Mouse (Mus musculus): ENCODE results near the gene Adgrv1. TPM values are rescaled to one million over a fixed set of nuclear protein-coding genes. Genes with fewer than 3 reads are reported as not detected.

The Adgrv1 gene
- total and polyA plus RNA-seq, 2 experiments from 2014 or later: 4.2 to 7.8 TPM

- no peaks in the 10 kb centered on the region; the same call in 1 of the 2 replicates for H3K4me1 ChIP-seq (ENCODE audit: insufficient read depth, low read length)
- H3K9ac ChIP-seq (replicated peaks; ENCODE audit: low read length): no peak overlapping the region
- H3K9me3 ChIP-seq (ENCODE audit: low read length): no peaks in the 10 kb centered on the region
- H3K36me3 ChIP-seq (ENCODE audit: insufficient read depth, low read length): no peaks in the 10 kb centered on the region
- TF ChIP-seq CTCF (IDR thresholded peaks at IDR 0.05; ENCODE audit: low read depth): no peak
- H3K27ac ChIP-seq: no peak overlapping the region
- no peaks in the 10 kb centered on the region for H3K27me3 ChIP-seq (ENCODE audit: insufficient read depth, low read length)
- no peak for ATAC-seq
- H3K4me3 ChIP-seq (ENCODE audit: low read length): no peak overlapping the region
- no peak for DNase-seq (ENCODE audit: low spot score)
- 78% methylated on average over 4 of the region's 4 CpGs for WGBS
- no peak overlapping the region for H3K4me2 ChIP-seq (ENCODE audit: low read depth, low read length)
These were observed 502.0 kb downstream of the Adgrv1 start for GRCm38 (mm10) chr13:81130742-81131524.

- DNase-seq (ENCODE audit: low spot score): no peak
- Histone ChIP-seq H3K9me3 (ENCODE audit: low read length) (no peaks in the 10 kb centered on the region), H3K27ac (no peak overlapping the region), H3K36me3 (ENCODE audit: insufficient read depth, low read length) (no peaks in the 10 kb centered on the region), H3K4me2 (ENCODE audit: low read depth, low read length) (no peak overlapping the region), H3K4me1 (ENCODE audit: insufficient read depth, low read length) (no peaks in the 10 kb centered on the region), H3K4me3 (ENCODE audit: low read length) (no peak overlapping the region), H3K9ac (replicated peaks; ENCODE audit: low read length) (no peak overlapping the region), H3K27me3 (ENCODE audit: insufficient read depth, low read length) (no peaks in the 10 kb centered on the region)
- no peak for TF ChIP-seq CTCF (IDR thresholded peaks at IDR 0.05; ENCODE audit: low read depth)
- no peak for ATAC-seq
- whole genome bisulfite sequencing: 78% methylated on average over 4 of the region's 4 CpGs
These were observed 507.1 kb downstream of the Adgrv1 start for GRCm38 (mm10) chr13:81125846-81126245.

GRCm38 (mm10) chr13:81122238-81122637, 510.7 kb downstream of the Adgrv1 start:
- H3K27ac ChIP-seq: no peak overlapping the region
- H3K4me3 ChIP-seq (ENCODE audit: low read length): no peak overlapping the region
- TF ChIP-seq CTCF (IDR thresholded peaks at IDR 0.05; ENCODE audit: low read depth): no peak
- no peaks in the 10 kb centered on the region for H3K9me3 ChIP-seq (ENCODE audit: low read length)
- H3K9ac ChIP-seq (replicated peaks; ENCODE audit: low read length): no peak overlapping the region
- no peaks in the 10 kb centered on the region for H3K36me3 ChIP-seq (ENCODE audit: insufficient read depth, low read length)
- no peak overlapping the region for H3K4me2 ChIP-seq (ENCODE audit: low read depth, low read length)
- ATAC-seq (no peak), DNase-seq (ENCODE audit: low spot score) (no peak)
- no peaks in the 10 kb centered on the region for H3K27me3 ChIP-seq (ENCODE audit: insufficient read depth, low read length)
- WGBS: 91% methylated on average over 2 of the region's 2 CpGs
- H3K4me1 ChIP-seq (ENCODE audit: insufficient read depth, low read length): no peaks in the 10 kb centered on the region

GRCm38 (mm10) chr13:81110479-81110878, 522.5 kb downstream of the Adgrv1 start:
- no peak for TF ChIP-seq CTCF (IDR thresholded peaks at IDR 0.05; ENCODE audit: low read depth)
- ATAC-seq: no peak
- WGBS: 90% methylated on average over 4 of the region's 4 CpGs
- Histone ChIP-seq H3K9ac (replicated peaks; ENCODE audit: low read length) (no peak overlapping the region), H3K4me3 (ENCODE audit: low read length) (no peak overlapping the region), H3K9me3 (ENCODE audit: low read length) (no peaks in the 10 kb centered on the region), H3K27ac (no peak overlapping the region), H3K27me3 (ENCODE audit: insufficient read depth, low read length) (no peaks in the 10 kb centered on the region), H3K4me2 (ENCODE audit: low read depth, low read length) (no peak overlapping the region), H3K4me1 (ENCODE audit: insufficient read depth, low read length) (no peaks in the 10 kb centered on the region), H3K36me3 (ENCODE audit: insufficient read depth, low read length) (no peaks in the 10 kb centered on the region)
- DNase-seq (ENCODE audit: low spot score): no peak

GRCm38 (mm10) chr13:81109676-81110075, 523.3 kb downstream of the Adgrv1 start:
- Histone ChIP-seq H3K4me1 (ENCODE audit: insufficient read depth, low read length) (no peaks in the 10 kb centered on the region), H3K27ac (no peak overlapping the region), H3K9me3 (ENCODE audit: low read length) (no peaks in the 10 kb centered on the region), H3K9ac (replicated peaks; ENCODE audit: low read length) (no peak overlapping the region), H3K27me3 (ENCODE audit: insufficient read depth, low read length) (no peaks in the 10 kb centered on the region), H3K36me3 (ENCODE audit: insufficient read depth, low read length) (no peaks in the 10 kb centered on the region), H3K4me2 (ENCODE audit: low read depth, low read length) (no peak overlapping the region), H3K4me3 (ENCODE audit: low read length) (no peak overlapping the region)
- 79% methylated on average over 6 of the region's 6 CpGs for WGBS
- no peak for DNase-seq (ENCODE audit: low spot score)
- TF ChIP-seq CTCF (IDR thresholded peaks at IDR 0.05; ENCODE audit: low read depth): no peak
- ATAC-seq: no peak

GRCm38 (mm10) chr13:81108526-81109302, 524.2 kb downstream of the Adgrv1 start:
- no peak for DNase-seq (ENCODE audit: low spot score)

More at GRCm38 (mm10) chr13:81108526-81109302, 524.2 kb downstream of the Adgrv1 start:
- Histone ChIP-seq H3K27ac (no peak overlapping the region), H3K27me3 (ENCODE audit: insufficient read depth, low read length) (no peaks in the 10 kb centered on the region), H3K9me3 (ENCODE audit: low read length) (no peaks in the 10 kb centered on the region), H3K4me1 (ENCODE audit: insufficient read depth, low read length) (no peaks in the 10 kb centered on the region), H3K36me3 (ENCODE audit: insufficient read depth, low read length) (no peaks in the 10 kb centered on the region), H3K4me3 (ENCODE audit: low read length) (no peak overlapping the region), H3K4me2 (ENCODE audit: low read depth, low read length) (no peak overlapping the region), H3K9ac (replicated peaks; ENCODE audit: low read length) (no peak overlapping the region)
- WGBS: 63% methylated on average over 8 of the region's 8 CpGs
- ATAC-seq: no peak
- TF ChIP-seq CTCF (IDR thresholded peaks at IDR 0.05; ENCODE audit: low read depth): no peak

All from hindbrain, postnatal 0 days (tissue).